Mouse (Mus musculus): ENCODE results near the gene Fam71a.

Gene Fam71a

GRCm38 (mm10) chr1:191123696-191124095 lies 40.9 kb downstream of the Fam71a start:
- peaks cover 21% of the 10 kb centered on the region for H3K27me3 ChIP-seq (ENCODE audit: insufficient read depth, low read length)
- TF ChIP-seq CTCF (conservative IDR thresholded peaks at IDR 0.05; ENCODE audit: low read length) (no peak), NANOG (IDR thresholded peaks at IDR 0.05; ENCODE audit: borderline replicate concordance, low read length) (no peak), POU5F1 (IDR thresholded peaks at IDR 0.05; ENCODE audit: borderline replicate concordance, low read length) (no peak)
- H3K4me3 ChIP-seq (replicated peaks; ENCODE audit: low read length), result no peak overlapping the region
- H3K4me1 ChIP-seq (replicated peaks; ENCODE audit: low read depth, low read length), result peaks cover 10% of the 10 kb centered on the region
- no peaks in the 10 kb centered on the region for H3K9me3 ChIP-seq (ENCODE audit: low read length)
- no peaks in the 10 kb centered on the region for H3K36me3 ChIP-seq (ENCODE audit: insufficient read depth, low read length)

DNA sequence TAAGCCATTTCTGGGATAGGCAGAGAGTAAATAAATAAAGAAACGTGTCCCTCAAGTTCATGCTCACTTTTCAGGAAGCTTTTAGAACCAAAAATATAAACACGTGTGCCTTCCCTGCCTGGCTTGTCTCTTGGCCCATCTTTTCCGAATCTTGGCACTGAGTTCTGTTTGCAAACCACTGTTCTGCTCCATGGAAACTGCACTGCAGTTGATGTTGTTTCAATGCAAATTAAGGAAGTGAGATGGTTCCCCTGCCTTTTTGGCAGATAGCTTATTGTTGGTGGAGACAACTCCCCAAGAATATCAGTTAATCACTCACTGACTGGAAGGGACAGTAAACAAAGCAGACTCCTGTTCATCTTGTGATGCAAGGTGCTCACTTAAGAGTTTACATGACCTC lies 41.9 kb downstream of the Fam71a start:
- TF ChIP-seq NANOG (IDR thresholded peaks at IDR 0.05; ENCODE audit: borderline replicate concordance, low read length), result no peak
- no peak for TF ChIP-seq CTCF (conservative IDR thresholded peaks at IDR 0.05; ENCODE audit: low read length)
- no peak for TF ChIP-seq POU5F1 (IDR thresholded peaks at IDR 0.05; ENCODE audit: borderline replicate concordance, low read length)
- Histone ChIP-seq H3K27me3 (ENCODE audit: insufficient read depth, low read length) (peaks cover 21% of the 10 kb centered on the region), H3K36me3 (ENCODE audit: insufficient read depth, low read length) (no peaks in the 10 kb centered on the region), H3K4me1 (replicated peaks; ENCODE audit: low read depth, low read length) (peaks cover 10% of the 10 kb centered on the region), H3K4me3 (replicated peaks; ENCODE audit: low read length) (no peak overlapping the region), H3K9me3 (ENCODE audit: low read length) (no peaks in the 10 kb centered on the region)

DNA sequence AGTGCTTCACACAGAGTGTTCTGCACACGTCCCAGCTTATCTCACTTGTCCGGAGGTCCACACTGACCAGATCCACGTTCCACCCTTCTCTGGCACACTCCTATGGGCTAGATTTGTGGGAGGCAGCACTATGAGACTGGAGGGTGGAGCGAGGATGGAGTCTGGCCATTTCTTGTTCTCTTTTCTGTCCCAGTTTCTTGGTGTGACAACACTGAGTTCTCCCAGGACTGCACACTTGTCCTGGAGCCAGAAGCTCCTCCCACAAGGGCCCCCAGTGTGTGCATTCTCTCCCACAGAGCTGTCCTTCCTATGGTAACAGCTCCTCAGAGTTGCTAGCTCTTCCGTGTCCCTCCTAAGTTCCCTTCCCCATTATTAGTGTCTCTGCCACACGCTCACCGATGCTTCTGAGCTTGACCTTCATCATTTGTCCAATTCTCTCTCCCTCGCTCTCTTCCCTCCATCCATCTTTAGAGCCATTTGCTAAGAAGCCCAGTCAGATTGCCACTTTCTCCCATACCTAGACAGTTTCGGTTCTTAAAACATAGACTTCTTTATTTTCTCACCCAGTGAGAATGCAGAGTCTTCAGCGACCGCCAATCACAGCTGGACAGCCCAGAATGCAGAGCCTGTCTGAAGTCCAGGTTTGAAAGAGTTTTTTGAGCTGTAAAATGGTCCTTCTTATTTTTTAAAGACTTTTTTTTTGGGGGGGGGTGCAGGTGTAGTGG lies 48.9 kb downstream of the Fam71a start:
- Histone ChIP-seq H3K9me3 (ENCODE audit: low read length) (no peaks in the 10 kb centered on the region), H3K36me3 (ENCODE audit: insufficient read depth, low read length) (no peaks in the 10 kb centered on the region), H3K4me3 (replicated peaks; ENCODE audit: low read length) (no peak overlapping the region), H3K4me1 (replicated peaks; ENCODE audit: low read depth, low read length) (no peaks in the 10 kb centered on the region; the same call in none of the 2 replicates), H3K27me3 (ENCODE audit: insufficient read depth, low read length) (peaks cover 14% of the 10 kb centered on the region; the same call in 1 of the 2 replicates)
- TF ChIP-seq CTCF (conservative IDR thresholded peaks at IDR 0.05; ENCODE audit: low read length) (no peak), POU5F1 (IDR thresholded peaks at IDR 0.05; ENCODE audit: borderline replicate concordance, low read length) (no peak), NANOG (IDR thresholded peaks at IDR 0.05; ENCODE audit: borderline replicate concordance, low read length) (no peak)

DNA sequence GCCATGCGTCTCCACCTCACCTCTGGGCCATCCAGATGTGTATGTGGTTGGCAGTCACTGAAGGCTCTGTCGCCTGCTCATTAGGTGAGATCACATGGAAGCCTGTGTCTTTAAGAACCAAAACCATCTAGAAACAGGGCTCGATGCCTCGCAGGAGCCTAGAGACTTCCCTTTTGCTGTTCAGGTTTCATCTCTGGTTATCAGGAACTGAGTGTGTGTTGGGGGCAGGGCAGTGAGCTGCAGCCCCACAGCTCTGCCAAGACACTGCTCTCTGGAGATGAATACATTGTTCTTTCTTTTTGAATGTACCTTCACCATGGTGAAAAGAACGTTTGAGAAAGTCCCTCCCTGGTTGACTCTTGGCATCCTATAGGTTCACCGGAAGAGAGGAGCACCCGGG lies 49.7 kb downstream of the Fam71a start:
- TF ChIP-seq POU5F1 (IDR thresholded peaks at IDR 0.05; ENCODE audit: borderline replicate concordance, low read length) (no peak), CTCF (conservative IDR thresholded peaks at IDR 0.05; ENCODE audit: low read length) (no peak), NANOG (IDR thresholded peaks at IDR 0.05; ENCODE audit: borderline replicate concordance, low read length) (no peak)
- Histone ChIP-seq H3K4me1 (replicated peaks; ENCODE audit: low read depth, low read length) (no peaks in the 10 kb centered on the region; the same call in none of the 2 replicates), H3K4me3 (replicated peaks; ENCODE audit: low read length) (no peak overlapping the region), H3K36me3 (ENCODE audit: insufficient read depth, low read length) (no peaks in the 10 kb centered on the region), H3K9me3 (ENCODE audit: low read length) (no peaks in the 10 kb centered on the region), H3K27me3 (ENCODE audit: insufficient read depth, low read length) (peaks cover 19% of the 10 kb centered on the region; the same call in 1 of the 2 replicates)

Data from E14TG2a.4 (cell line).